Mouse (Mus musculus) thymus, postnatal 0 days (tissue): ENCODE measurements at regions not wholly inside any gene's neighbourhood (a gene's known extent, or its start where the extent isn't known, plus 50 kb on each side); places are given as distances from the start of the nearest gene placed in this dataset.

Source experiments
- DNase-seq: peaks from one replicate; pipeline ENCODE4 v3.0.0-alpha.2; 2015; ENCODE audit warnings: low spot score

GRCm38 (mm10) chr11:63392378-63392777 lies 263.6 kb downstream of the Pmp22 start:
- DNase-seq, result no peak

- no peak for DNase-seq
Observed at GRCm38 (mm10) chr11:63394201-63394600, 265.4 kb downstream of the Pmp22 start.

GRCm38 (mm10) chr11:63396386-63396785 lies 267.6 kb downstream of the Pmp22 start:
- no peak for DNase-seq

GRCm38 (mm10) chr11:63402741-63403140 lies 274.0 kb downstream of the Pmp22 start:
- DNase-seq, result no peak

GRCm38 (mm10) chr11:63404719-63405118 lies 275.9 kb downstream of the Pmp22 start:
- peak; percentile 64 for DNase-seq

GRCm38 (mm10) chr11:63409431-63409830 lies 280.6 kb downstream of the Pmp22 start:
- DNase-seq, result no peak

- no peak for DNase-seq
Observed at GRCm38 (mm10) chr11:63410921-63411320, 282.1 kb downstream of the Pmp22 start.

GRCm38 (mm10) chr11:63412364-63412991 lies 283.7 kb downstream of the Pmp22 start:
- no peak for DNase-seq

- no peak for DNase-seq
Observed at GRCm38 (mm10) chr11:63413106-63413505, 284.3 kb downstream of the Pmp22 start.

- DNase-seq, result no peak
Observed at GRCm38 (mm10) chr11:63413621-63414020, 284.8 kb downstream of the Pmp22 start.

- DNase-seq, result no peak
Observed at GRCm38 (mm10) chr11:63418042-63418776, 289.4 kb downstream of the Pmp22 start.

GRCm38 (mm10) chr11:63420341-63420740 lies 291.6 kb downstream of the Pmp22 start:
- no peak for DNase-seq

- no peak for DNase-seq
Observed at GRCm38 (mm10) chr11:63422069-63422468, 293.3 kb downstream of the Pmp22 start.

GRCm38 (mm10) chr11:63424319-63424718 lies 295.5 kb downstream of the Pmp22 start:
- DNase-seq, result no peak

GRCm38 (mm10) chr11:63425741-63426140 lies 297.0 kb downstream of the Pmp22 start:
- no peak for DNase-seq

- no peak for DNase-seq
Observed at GRCm38 (mm10) chr11:63453786-63454185, 325.0 kb downstream of the Pmp22 start.

- DNase-seq, result no peak
Observed at GRCm38 (mm10) chr11:63454910-63455531, 326.2 kb downstream of the Pmp22 start.

- DNase-seq, result no peak
Observed at GRCm38 (mm10) chr11:63456356-63456755, 327.6 kb downstream of the Pmp22 start.

GRCm38 (mm10) chr11:63457250-63457649 lies 328.5 kb downstream of the Pmp22 start:
- DNase-seq, result no peak

- no peak for DNase-seq
Observed at GRCm38 (mm10) chr11:63460146-63460545, 331.4 kb downstream of the Pmp22 start.

GRCm38 (mm10) chr11:63463797-63464331 lies 335.1 kb downstream of the Pmp22 start:
- DNase-seq, result no peak

GRCm38 (mm10) chr11:63465941-63466340 lies 337.2 kb downstream of the Pmp22 start:
- no peak for DNase-seq
